Mouse (Mus musculus): ENCODE results near the gene Kera.

DNA sequence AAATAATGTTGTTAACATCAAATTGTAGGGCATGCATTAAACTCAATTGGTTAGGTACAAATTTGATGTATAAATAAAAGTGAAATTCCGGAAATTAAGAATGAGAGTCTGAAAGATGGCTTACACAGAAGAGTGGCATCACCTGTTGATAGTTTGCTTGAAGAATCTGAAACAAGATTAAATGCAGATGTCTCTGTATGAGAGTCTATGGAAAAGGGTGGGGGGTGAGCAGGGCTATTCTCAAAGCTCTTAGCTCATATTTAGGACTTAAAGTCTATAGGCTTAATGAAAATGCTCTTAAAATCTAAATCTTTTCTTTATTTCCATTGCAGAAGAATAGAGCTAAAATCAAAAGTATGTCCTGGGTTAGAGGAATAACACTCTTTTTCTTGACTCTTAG is 11.0 kb upstream of the Kera start:
- TF ChIP-seq CTCF (IDR thresholded peaks at IDR 0.05; ENCODE audit: insufficient read depth, low read depth, low read length) (no peak), POLR2A (IDR thresholded peaks at IDR 0.05; ENCODE audit: insufficient read depth, low read depth, low read length) (no peak)

Measured in olfactory bulb, adult 2 months (tissue).